Mouse (Mus musculus): ENCODE data around the gene Srpk1.

The Srpk1 gene

GRCm38 (mm10) chr17:28622300-28622759, at the start of gene Srpk1:
Srpk1 (minus strand) TSS chr17:28622709.
- DNase-seq (ENCODE audit: low read depth): peak; percentile 88

GRCm38 (mm10) chr17:28659564-28659963, 37.1 kb upstream of the Srpk1 start:
- no peak for DNase-seq (ENCODE audit: low read depth)

GRCm38 (mm10) chr17:28657936-28658335, 35.4 kb upstream of the Srpk1 start:
- peak; percentile 86 for DNase-seq (ENCODE audit: low read depth)

- DNase-seq (ENCODE audit: low read depth): no peak
Observed at GRCm38 (mm10) chr17:28650268-28650667, 27.8 kb upstream of the Srpk1 start.

GRCm38 (mm10) chr17:28648607-28649370, 26.3 kb upstream of the Srpk1 start:
- DNase-seq (ENCODE audit: low read depth): peak; percentile 62

GRCm38 (mm10) chr17:28646221-28646620, 23.7 kb upstream of the Srpk1 start:
- DNase-seq (ENCODE audit: low read depth): no peak

- DNase-seq (ENCODE audit: low read depth): peak; percentile 61
Observed at GRCm38 (mm10) chr17:28644112-28644511, 21.6 kb upstream of the Srpk1 start.

- no peak for DNase-seq (ENCODE audit: low read depth)
Observed at GRCm38 (mm10) chr17:28643697-28644096, 21.2 kb upstream of the Srpk1 start.

- peak; percentile 80 for DNase-seq (ENCODE audit: low read depth)
Observed at GRCm38 (mm10) chr17:28640113-28640512, 17.6 kb upstream of the Srpk1 start.

- peak; percentile 79 for DNase-seq (ENCODE audit: low read depth)
Observed at GRCm38 (mm10) chr17:28637711-28638690, 15.5 kb upstream of the Srpk1 start.

GRCm38 (mm10) chr17:28635842-28636241, 13.3 kb upstream of the Srpk1 start:
- DNase-seq (ENCODE audit: low read depth): no peak

GRCm38 (mm10) chr17:28629125-28629524, 6.6 kb upstream of the Srpk1 start:
- DNase-seq (ENCODE audit: low read depth): no peak

- no peak for DNase-seq (ENCODE audit: low read depth)
Observed at GRCm38 (mm10) chr17:28628248-28629124, 6.0 kb upstream of the Srpk1 start.

GRCm38 (mm10) chr17:28626937-28627336, 4.4 kb upstream of the Srpk1 start:
- no peak for DNase-seq (ENCODE audit: low read depth)

- peak; percentile 98 for DNase-seq (ENCODE audit: low read depth)
Observed at GRCm38 (mm10) chr17:28625327-28625726, 2.8 kb upstream of the Srpk1 start.

- no peak for DNase-seq (ENCODE audit: low read depth)
Observed at GRCm38 (mm10) chr17:28624841-28625240, 2.3 kb upstream of the Srpk1 start.

GRCm38 (mm10) chr17:28621381-28622299, 869 bp downstream of the Srpk1 start:
- peak; percentile 76 for DNase-seq (ENCODE audit: low read depth)

GRCm38 (mm10) chr17:28618775-28619174, 3.7 kb downstream of the Srpk1 start:
- DNase-seq (ENCODE audit: low read depth): peak; percentile 59

GRCm38 (mm10) chr17:28618124-28618523, 4.4 kb downstream of the Srpk1 start:
- no peak for DNase-seq (ENCODE audit: low read depth)

- no peak for DNase-seq (ENCODE audit: low read depth)
Observed at GRCm38 (mm10) chr17:28617636-28618035, 4.9 kb downstream of the Srpk1 start.

- no peak for DNase-seq (ENCODE audit: low read depth)
Observed at GRCm38 (mm10) chr17:28615332-28615731, 7.2 kb downstream of the Srpk1 start.

Data from 416B (cell line).